Mouse (Mus musculus): ENCODE measurements around the gene Selenof. TPM values are rescaled to one million over a fixed set of nuclear protein-coding genes. Genes with fewer than 3 reads are reported as not detected.

The Selenof gene
- total and polyA plus RNA-seq, 3 experiments, result 265 to 1,760 (median 316) TPM

DNA sequence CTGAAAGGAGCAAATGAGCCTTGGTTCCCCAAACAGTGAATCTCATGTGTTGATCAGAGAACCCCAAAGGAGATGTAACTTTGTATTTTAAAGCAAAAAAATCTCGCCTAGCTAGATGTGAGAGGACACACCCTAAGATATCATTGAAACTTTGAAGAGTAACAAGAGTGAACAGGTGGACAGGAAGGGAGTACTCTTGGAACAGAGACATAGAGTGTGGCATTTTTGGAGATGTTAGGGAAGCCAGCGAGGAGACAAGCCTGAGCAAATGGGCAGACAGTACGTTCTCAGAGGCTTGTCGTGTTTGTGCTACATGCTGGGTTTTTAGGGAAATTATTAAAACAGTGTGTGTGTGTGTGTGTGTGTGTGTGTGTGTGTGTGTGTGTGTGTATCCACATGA is 68.0 kb downstream of the Selenof start:
- Histone ChIP-seq H3K4me3 (ENCODE audit: control insufficient read depth in 1 of 2, insufficient read depth in 1 of 2, low read depth in 2 of 2, low read length in 2 of 2) (no peak overlapping the region), H3K9me3 (replicated peaks; ENCODE audit: insufficient read depth, low read length) (no peaks in the 10 kb centered on the region), H3K27ac (ENCODE audit: control insufficient read depth, low read depth, low read length) (no peak overlapping the region), H3K4me1 (ENCODE audit: control insufficient read depth in 1 of 2, insufficient read depth in 2 of 2, low read length in 2 of 2) (peaks cover 3 to 6% of the 10 kb centered on the region in 2 experiments; a peak in 1 of 4 replicates), H3K36me3 (ENCODE audit: control insufficient read depth in 1 of 2, insufficient read depth in 2 of 2, low read length in 2 of 2) (no peaks in the 10 kb centered on the region), H3K79me2 (ENCODE audit: control insufficient read depth, insufficient read depth, low read length, poor library complexity) (no peaks in the 10 kb centered on the region), H3K9ac (ENCODE audit: control insufficient read depth, low read depth, low read length, poor library complexity, severe bottlenecking) (no peak overlapping the region), H3K27me3 (ENCODE audit: control insufficient read depth in 1 of 2, insufficient read depth in 2 of 2, low read length in 2 of 2) (no peaks in the 10 kb centered on the region)
- DNase-seq (ENCODE audit: low read depth, low spot score), result no peak
- TF ChIP-seq POLR2AphosphoS2 (IDR thresholded peaks at IDR 0.05; ENCODE audit: low read length) (no peak), ZC3H11A (IDR thresholded peaks at IDR 0.05; ENCODE audit: low read depth, low read length) (no peak), MXI1 (IDR thresholded peaks at IDR 0.05; ENCODE audit: low read depth, low read length) (no peak), USF2 (IDR thresholded peaks at IDR 0.05; ENCODE audit: borderline replicate concordance in 1 of 2, insufficient read depth in 1 of 2, low read depth in 1 of 2, low read length in 2 of 2) (no peak), MYC (IDR thresholded peaks at IDR 0.05; ENCODE audit: low read depth, low read length) (no peak), RAD21 (IDR thresholded peaks at IDR 0.05; ENCODE audit: low read depth, low read length) (no peak), MEF2A (IDR thresholded peaks at IDR 0.05; ENCODE audit: extremely low read depth, insufficient replicate concordance, low read depth, low read length, poor library complexity, severe bottlenecking) (no peak), GABPA (IDR thresholded peaks at IDR 0.05; ENCODE audit: low read depth, low read length) (no peak), SMC3 (IDR thresholded peaks at IDR 0.05; ENCODE audit: low read depth, low read length) (no peak), BHLHE40 (IDR thresholded peaks at IDR 0.05; ENCODE audit: borderline replicate concordance, low read depth, low read length) (no peak)

GRCm38 (mm10) chr3:144639387-144639786 is 69.3 kb downstream of the Selenof start:
- no peak overlapping the region for H3K9ac ChIP-seq (ENCODE audit: control insufficient read depth, low read depth, low read length, poor library complexity, severe bottlenecking)
- H3K4me1 ChIP-seq (ENCODE audit: control insufficient read depth in 1 of 2, insufficient read depth in 2 of 2, low read length in 2 of 2), result peaks cover 3 to 6% of the 10 kb centered on the region in 2 experiments; a peak in 1 of 4 replicates
- DNase-seq (ENCODE audit: low read depth, low spot score), result no peak
- TF ChIP-seq CTCF (IDR thresholded peaks at IDR 0.05 in 2 of 3, conservative IDR thresholded peaks at IDR 0.05 in 1 of 3; ENCODE audit: control insufficient read depth in 1 of 3, insufficient read depth in 1 of 3, low read depth in 2 of 3, low read length in 3 of 3, poor library complexity in 1 of 3, severe bottlenecking in 1 of 3), result no peak
- TF ChIP-seq TBP (IDR thresholded peaks at IDR 0.05; ENCODE audit: low read depth, low read length), result no peak
- no peaks in the 10 kb centered on the region for H3K79me2 ChIP-seq (ENCODE audit: control insufficient read depth, insufficient read depth, low read length, poor library complexity)
- no peaks in the 10 kb centered on the region for H3K27me3 ChIP-seq (ENCODE audit: control insufficient read depth in 1 of 2, insufficient read depth in 2 of 2, low read length in 2 of 2)
- H3K4me3 ChIP-seq (ENCODE audit: control insufficient read depth in 1 of 2, insufficient read depth in 1 of 2, low read depth in 2 of 2, low read length in 2 of 2), result no peak overlapping the region
- H3K27ac ChIP-seq (ENCODE audit: control insufficient read depth, low read depth, low read length), result no peak overlapping the region
- no peaks in the 10 kb centered on the region for H3K36me3 ChIP-seq (ENCODE audit: control insufficient read depth in 1 of 2, insufficient read depth in 2 of 2, low read length in 2 of 2)
- H3K9me3 ChIP-seq (replicated peaks; ENCODE audit: insufficient read depth, low read length), result no peaks in the 10 kb centered on the region

DNA sequence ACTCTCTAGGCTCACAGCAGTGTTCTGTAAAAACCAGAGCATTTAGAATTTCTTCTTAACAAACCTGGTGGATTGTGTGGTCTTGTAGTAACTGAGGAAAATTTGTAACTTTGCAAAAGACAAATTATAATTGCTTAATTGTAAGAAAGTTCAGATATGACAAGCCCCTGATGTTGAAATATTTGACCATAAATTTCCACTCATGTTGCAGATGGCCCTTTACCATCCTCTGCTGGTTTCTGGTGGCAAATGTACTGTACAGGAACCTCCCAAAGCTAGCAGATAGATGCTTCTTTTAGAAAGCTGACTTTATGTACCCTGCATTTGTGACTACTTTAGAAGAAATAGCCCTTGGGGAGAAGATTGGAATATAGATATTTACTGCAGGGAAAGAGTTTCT is 69.9 kb downstream of the Selenof start:
- H3K36me3 ChIP-seq (ENCODE audit: control insufficient read depth in 1 of 2, insufficient read depth in 2 of 2, low read length in 2 of 2), result no peaks in the 10 kb centered on the region
- peaks cover 1 to 2% of the 10 kb centered on the region in 2 experiments; a peak in 1 of 4 replicates for H3K4me1 ChIP-seq (ENCODE audit: control insufficient read depth in 1 of 2, insufficient read depth in 2 of 2, low read length in 2 of 2)
- no peak overlapping the region for H3K27ac ChIP-seq (ENCODE audit: control insufficient read depth, low read depth, low read length)
- no peak overlapping the region for H3K4me3 ChIP-seq (ENCODE audit: control insufficient read depth in 1 of 2, insufficient read depth in 1 of 2, low read depth in 2 of 2, low read length in 2 of 2)
- no peaks in the 10 kb centered on the region for H3K79me2 ChIP-seq (ENCODE audit: control insufficient read depth, insufficient read depth, low read length, poor library complexity)
- no peak for TF ChIP-seq HCFC1 (IDR thresholded peaks at IDR 0.05; ENCODE audit: low read depth, low read length)
- no peak for TF ChIP-seq POLR2A (IDR thresholded peaks at IDR 0.05; ENCODE audit: control insufficient read depth in 1 of 2, insufficient read depth in 1 of 2, low read depth in 1 of 2, low read length in 2 of 2, poor library complexity in 1 of 2)
- no peak for TF ChIP-seq SIN3A (IDR thresholded peaks at IDR 0.05; ENCODE audit: low read length)
- no peak for TF ChIP-seq ZC3H11A (IDR thresholded peaks at IDR 0.05; ENCODE audit: low read depth, low read length)
- TF ChIP-seq MEF2A (IDR thresholded peaks at IDR 0.05; ENCODE audit: extremely low read depth, insufficient replicate concordance, low read depth, low read length, poor library complexity, severe bottlenecking), result no peak
- TF ChIP-seq E2F4 (IDR thresholded peaks at IDR 0.05; ENCODE audit: borderline replicate concordance, low read depth, low read length), result no peak
- no peak for TF ChIP-seq POLR2AphosphoS5 (IDR thresholded peaks at IDR 0.05; ENCODE audit: borderline replicate concordance, low read depth, low read length)
- no peak for TF ChIP-seq JUND (IDR thresholded peaks at IDR 0.05; ENCODE audit: low read depth, low read length)
- TF ChIP-seq POLR2AphosphoS2 (IDR thresholded peaks at IDR 0.05; ENCODE audit: low read length), result no peak
- TF ChIP-seq GATA1 (IDR thresholded peaks at IDR 0.05; ENCODE audit: low read depth, low read length), result no peak
- TF ChIP-seq ETS1 (IDR thresholded peaks at IDR 0.05; ENCODE audit: low read depth, low read length), result no peak
- no peak for TF ChIP-seq MAZ (IDR thresholded peaks at IDR 0.05; ENCODE audit: low read depth, low read length)
- no peak for TF ChIP-seq SMC3 (IDR thresholded peaks at IDR 0.05; ENCODE audit: low read depth, low read length)
- no peak for TF ChIP-seq MYB (IDR thresholded peaks at IDR 0.05; ENCODE audit: low read depth, low read length)
- TF ChIP-seq TCF12 (IDR thresholded peaks at IDR 0.05; ENCODE audit: low read depth, low read length), result no peak
- H3K9ac ChIP-seq (ENCODE audit: control insufficient read depth, low read depth, low read length, poor library complexity, severe bottlenecking), result no peak overlapping the region
- H3K27me3 ChIP-seq (ENCODE audit: control insufficient read depth in 1 of 2, insufficient read depth in 2 of 2, low read length in 2 of 2), result no peaks in the 10 kb centered on the region
- no peaks in the 10 kb centered on the region for H3K9me3 ChIP-seq (replicated peaks; ENCODE audit: insufficient read depth, low read length)
- no peak for DNase-seq (ENCODE audit: low read depth, low spot score)

Measured in MEL (cell line).